Mouse (Mus musculus) limb, embryonic 12.5 days (tissue): ENCODE results near the gene Pgap3. TPM values are rescaled to one million over a fixed set of nuclear protein-coding genes. Genes with fewer than 3 reads are reported as not detected.

Source experiments
- ATAC-seq: fragments of 200-750 bp; cut with Nextera tagmentation; 2 replicates; pipeline ENCODE4 v1.8.0; 2017; ENCODE audit warnings: low read depth, moderate TSS enrichment; ENCODE audit not compliant: insufficient number of reproducible peaks, insufficient read depth, low FRiP score, low TSS enrichment
- H3K27ac ChIP-seq: fragments of 300-500 bp; sonication (generic); 2 replicates; pipeline ENCODE4 v1.5.1; 2016; ENCODE audit warnings: mild to moderate bottlenecking, moderate library complexity
- H3K27me3 ChIP-seq: fragments of 300-500 bp; sonication (generic); 2 replicates; pipeline ENCODE4 v1.6.1; 2016; ENCODE audit warnings: mild to moderate bottlenecking, moderate library complexity
- H3K36me3 ChIP-seq: fragments of 300-500 bp; sonication (generic); 2 replicates; pipeline ENCODE4 v1.6.1; 2016; ENCODE audit warnings: mild to moderate bottlenecking, moderate library complexity
- H3K4me1 ChIP-seq: fragments of 300-500 bp; sonication (generic); replicated peaks from 2 replicates; pipeline ENCODE4 v1.6.1; 2016
- H3K4me2 ChIP-seq: fragments of 300-500 bp; sonication (generic); 2 replicates; pipeline ENCODE4 v1.6.1; 2016; ENCODE audit warnings: mild to moderate bottlenecking, moderate library complexity
- H3K4me3 ChIP-seq: fragments of 300-500 bp; sonication (generic); replicated peaks from 2 replicates; pipeline ENCODE4 v1.5.1; 2016; ENCODE audit warnings: mild to moderate bottlenecking
- H3K9ac ChIP-seq: fragments of 300-500 bp; sonication (generic); replicated peaks from 2 replicates; pipeline ENCODE4 v1.6.1; 2016; ENCODE audit warnings: mild to moderate bottlenecking, moderate library complexity
- H3K9me3 ChIP-seq: fragments of 300-500 bp; sonication (generic); 2 replicates; pipeline ENCODE4 v1.6.1; 2016; ENCODE audit warnings: mild to moderate bottlenecking, moderate library complexity
- WGBS: fragments of 180-500 bp; shearing (Covaris S2); methylation state at CpG from one replicate; pipeline ENCODE4 v1.1.7; 2016; 5-methylcytosine and 5-hydroxymethylcytosine counted together
- polyA plus RNA-seq: library from polyadenylated mRNA; unstranded; fragments of >200 nt; fragmentation: Nextera tagmentation; extraction: Ambion mirVana; gene quantifications from 2 replicates; pipeline ENCODE4 v1.2.1, GENCODE M21; 2016

The Pgap3 gene
- polyA plus RNA-seq, 1 experiment from 2014 or later = 7.9 TPM

GRCm38 (mm10) chr11:98367171-98367862, 33.0 kb downstream of the Pgap3 start:
- Histone ChIP-seq H3K9me3 (no peaks in the 10 kb centered on the region), H3K27me3 (no peaks in the 10 kb centered on the region), H3K4me3 (no peak overlapping the region), H3K4me1 (peaks cover 6% of the 10 kb centered on the region; the same call in 1 of the 2 replicates), H3K36me3 (peaks cover 5% of the 10 kb centered on the region; the same call in 1 of the 2 replicates), H3K9ac (no peak overlapping the region), H3K4me2 (no peak overlapping the region), H3K27ac (no peak overlapping the region)
- ATAC-seq = no peak
- WGBS = 82% methylated on average over 10 of the region's 10 CpGs

- Histone ChIP-seq H3K36me3 (peaks cover 5% of the 10 kb centered on the region; the same call in 1 of the 2 replicates), H3K4me3 (no peak overlapping the region), H3K4me1 (no peaks in the 10 kb centered on the region), H3K9ac (no peak overlapping the region), H3K9me3 (no peaks in the 10 kb centered on the region), H3K27me3 (no peaks in the 10 kb centered on the region), H3K27ac (no peak overlapping the region), H3K4me2 (no peak overlapping the region)
- no peak for ATAC-seq
- 67% methylated on average over 10 of the region's 10 CpGs for WGBS
Measured at GRCm38 (mm10) chr11:98366290-98366689, 34.0 kb downstream of the Pgap3 start.

GRCm38 (mm10) chr11:98364410-98364809, 35.9 kb downstream of the Pgap3 start:
- H3K36me3 ChIP-seq = peaks cover 5% of the 10 kb centered on the region; the same call in 1 of the 2 replicates
- no peak overlapping the region for H3K4me3 ChIP-seq
- no peaks in the 10 kb centered on the region for H3K27me3 ChIP-seq
- H3K9ac ChIP-seq = no peak overlapping the region
- no peak overlapping the region for H3K27ac ChIP-seq
- H3K4me2 ChIP-seq = no peak overlapping the region
- WGBS = 91% methylated on average over 5 of the region's 5 CpGs
- peaks cover 8% of the 10 kb centered on the region for H3K4me1 ChIP-seq
- no peaks in the 10 kb centered on the region for H3K9me3 ChIP-seq
- no peak for ATAC-seq

- Histone ChIP-seq H3K9ac (no peak overlapping the region), H3K4me3 (no peak overlapping the region), H3K27ac (no peak overlapping the region), H3K9me3 (no peaks in the 10 kb centered on the region), H3K4me1 (peaks cover 14% of the 10 kb centered on the region), H3K36me3 (peaks cover 5% of the 10 kb centered on the region; the same call in 1 of the 2 replicates), H3K4me2 (no peak overlapping the region), H3K27me3 (no peaks in the 10 kb centered on the region)
- WGBS = 84% methylated on average over 5 of the region's 5 CpGs
- ATAC-seq = no peak
Measured at GRCm38 (mm10) chr11:98363817-98364216, 36.5 kb downstream of the Pgap3 start.

- H3K36me3 ChIP-seq = peaks cover 5% of the 10 kb centered on the region; the same call in 1 of the 2 replicates
- no peaks in the 10 kb centered on the region for H3K27me3 ChIP-seq
- no peak for ATAC-seq
- no peak overlapping the region for H3K4me2 ChIP-seq
- H3K9me3 ChIP-seq = no peaks in the 10 kb centered on the region
- H3K4me1 ChIP-seq = peaks cover 25% of the 10 kb centered on the region
- 79% methylated on average over 9 of the region's 9 CpGs for WGBS
- H3K9ac ChIP-seq = no peak overlapping the region
- no peak overlapping the region for H3K4me3 ChIP-seq
- no peak overlapping the region for H3K27ac ChIP-seq
Measured at GRCm38 (mm10) chr11:98360866-98361521, 39.3 kb downstream of the Pgap3 start.

GRCm38 (mm10) chr11:98358161-98359083, 41.9 kb downstream of the Pgap3 start, which contains the start of gene Stard3:
Stard3 (plus strand) TSS chr11:98358368.
- under 1% methylated on average over 60 of the region's 60 CpGs for WGBS

GRCm38 (mm10) chr11:98357396-98358160, 42.7 kb downstream of the Pgap3 start:
- Histone ChIP-seq H3K27ac (peak overlapping the region; percentile 89), H3K4me2 (peak overlapping the region; percentile 81), H3K36me3 (no peaks in the 10 kb centered on the region), H3K4me1 (peaks cover 42% of the 10 kb centered on the region), H3K9me3 (no peaks in the 10 kb centered on the region), H3K4me3 (peak overlapping the region; percentile 74), H3K9ac (peak overlapping the region; percentile 74), H3K27me3 (peaks cover 24% of the 10 kb centered on the region)
- 8% methylated on average over 13 of the region's 13 CpGs for WGBS
- no peak for ATAC-seq

More at GRCm38 (mm10) chr11:98358161-98359083, 41.9 kb downstream of the Pgap3 start, which contains the start of gene Stard3:
- Histone ChIP-seq H3K4me1 (peaks cover 42% of the 10 kb centered on the region), H3K9me3 (no peaks in the 10 kb centered on the region), H3K4me3 (peak within 1 kb of the TSS; percentile 74), H3K4me2 (peak within 1 kb of the TSS; percentile 81), H3K27me3 (peaks cover 15% of the 10 kb centered on the region), H3K27ac (peak within 1 kb of the TSS; percentile 89), H3K9ac (peak within 1 kb of the TSS; percentile 74), H3K36me3 (no peaks in the 10 kb centered on the region)
- peak; percentile 79 for ATAC-seq

GRCm38 (mm10) chr11:98356625-98357394, 43.5 kb downstream of the Pgap3 start:
- WGBS = 81% methylated on average over 7 of the region's 7 CpGs
- Histone ChIP-seq H3K4me2 (peak overlapping the region; percentile 81; the same call in 1 of the 2 replicates), H3K4me1 (peaks cover 42% of the 10 kb centered on the region), H3K9me3 (no peaks in the 10 kb centered on the region), H3K9ac (no peak overlapping the region), H3K4me3 (no peak overlapping the region), H3K36me3 (no peaks in the 10 kb centered on the region), H3K27me3 (peaks cover 32% of the 10 kb centered on the region), H3K27ac (no peak overlapping the region)
- ATAC-seq = no peak

- 7% methylated on average over 6 of the region's 6 CpGs for WGBS
- Histone ChIP-seq H3K27ac (no peak overlapping the region), H3K4me3 (no peak overlapping the region), H3K36me3 (no peaks in the 10 kb centered on the region), H3K9me3 (no peaks in the 10 kb centered on the region), H3K4me2 (no peak overlapping the region), H3K9ac (no peak overlapping the region), H3K27me3 (peaks cover 41% of the 10 kb centered on the region), H3K4me1 (peaks cover 42% of the 10 kb centered on the region)
- no peak for ATAC-seq
Measured at GRCm38 (mm10) chr11:98355732-98356299, 44.5 kb downstream of the Pgap3 start.
